Mouse (Mus musculus) urinary bladder, adult 2 months (tissue): ENCODE measurements around the gene Tbrg4. TPM values are rescaled to one million over a fixed set of nuclear protein-coding genes. Genes with fewer than 3 reads are reported as not detected.

Experiments
- DNase-seq: peaks from one replicate; pipeline ENCODE4 v3.0.0; 2022; ENCODE audit warnings: low spot score
- polyA plus RNA-seq: library from polyadenylated mRNA; depleted of rRNA; stranded (reverse); fragments of >200 nt; gene quantifications from 2 replicates; pipeline ENCODE4 v1.2.3, GENCODE M21; 2012

The Tbrg4 gene
- polyA plus RNA-seq, 1 experiment, result 50.3 TPM

DNA sequence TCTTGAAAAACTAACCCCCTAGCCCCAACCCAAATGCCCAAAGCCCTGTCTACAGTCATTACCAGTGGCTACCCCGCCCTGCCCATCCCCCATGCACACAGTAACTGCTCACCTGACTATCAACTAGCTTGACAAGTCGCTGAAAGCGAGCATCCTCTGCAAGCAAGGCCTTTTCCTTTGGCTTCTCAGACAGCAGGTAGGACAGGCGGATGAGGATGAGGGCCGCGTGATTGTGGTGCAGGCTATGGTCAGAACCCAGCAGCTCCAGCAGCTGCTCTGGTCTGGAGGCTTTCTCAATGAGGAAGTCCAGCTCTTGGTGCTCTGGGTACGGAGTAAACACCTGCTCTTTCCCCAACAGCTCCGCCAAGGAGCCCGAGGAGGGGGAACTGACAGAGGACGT, 2.2 kb downstream of the Tbrg4 start:
- DNase-seq, result no peak

DNA sequence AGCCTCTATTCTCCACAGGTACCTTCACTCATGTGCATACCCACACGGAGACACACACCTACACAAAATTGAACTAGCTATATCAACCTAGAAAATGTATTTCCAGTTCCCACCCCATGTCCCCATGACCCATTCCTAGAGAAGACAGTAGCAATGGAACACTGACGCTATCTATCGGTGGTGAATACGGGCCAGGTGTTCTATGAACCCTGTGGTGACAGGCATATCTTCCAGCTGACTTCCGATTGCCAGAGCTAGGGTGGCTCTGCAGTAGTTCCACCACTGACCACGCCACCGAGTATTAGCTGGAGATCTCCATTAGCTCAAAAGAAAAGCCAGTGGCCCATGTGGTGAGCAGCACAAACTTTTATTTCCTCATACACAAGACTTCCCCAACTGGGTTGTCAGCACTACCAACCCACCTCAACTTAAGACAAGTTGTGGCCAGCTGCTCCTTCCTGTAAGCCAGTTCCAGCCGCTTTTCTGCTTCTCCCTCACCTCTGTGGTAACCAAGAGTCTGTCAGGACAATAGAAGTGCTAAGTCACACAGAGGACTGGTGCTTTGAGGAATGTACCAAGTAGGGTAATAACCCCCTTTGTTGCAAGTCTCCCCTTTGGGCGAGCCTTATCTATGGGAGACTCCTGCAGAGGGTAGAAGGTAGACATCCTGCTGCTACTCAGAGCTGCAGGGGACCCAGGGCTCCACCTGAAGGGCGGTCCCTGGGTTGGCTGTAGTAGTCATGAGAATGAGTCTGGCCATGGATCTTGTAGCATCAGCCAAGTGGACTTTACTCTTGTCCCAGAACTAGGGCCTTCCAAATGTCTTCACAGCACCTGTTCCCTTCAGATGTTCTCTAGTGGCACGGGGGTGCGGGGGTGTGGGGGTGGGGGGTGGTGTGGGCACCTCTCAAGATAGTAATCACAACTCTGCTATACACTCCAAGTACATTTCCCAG, 10.3 kb downstream of the Tbrg4 start:
- no peak for DNase-seq

DNA sequence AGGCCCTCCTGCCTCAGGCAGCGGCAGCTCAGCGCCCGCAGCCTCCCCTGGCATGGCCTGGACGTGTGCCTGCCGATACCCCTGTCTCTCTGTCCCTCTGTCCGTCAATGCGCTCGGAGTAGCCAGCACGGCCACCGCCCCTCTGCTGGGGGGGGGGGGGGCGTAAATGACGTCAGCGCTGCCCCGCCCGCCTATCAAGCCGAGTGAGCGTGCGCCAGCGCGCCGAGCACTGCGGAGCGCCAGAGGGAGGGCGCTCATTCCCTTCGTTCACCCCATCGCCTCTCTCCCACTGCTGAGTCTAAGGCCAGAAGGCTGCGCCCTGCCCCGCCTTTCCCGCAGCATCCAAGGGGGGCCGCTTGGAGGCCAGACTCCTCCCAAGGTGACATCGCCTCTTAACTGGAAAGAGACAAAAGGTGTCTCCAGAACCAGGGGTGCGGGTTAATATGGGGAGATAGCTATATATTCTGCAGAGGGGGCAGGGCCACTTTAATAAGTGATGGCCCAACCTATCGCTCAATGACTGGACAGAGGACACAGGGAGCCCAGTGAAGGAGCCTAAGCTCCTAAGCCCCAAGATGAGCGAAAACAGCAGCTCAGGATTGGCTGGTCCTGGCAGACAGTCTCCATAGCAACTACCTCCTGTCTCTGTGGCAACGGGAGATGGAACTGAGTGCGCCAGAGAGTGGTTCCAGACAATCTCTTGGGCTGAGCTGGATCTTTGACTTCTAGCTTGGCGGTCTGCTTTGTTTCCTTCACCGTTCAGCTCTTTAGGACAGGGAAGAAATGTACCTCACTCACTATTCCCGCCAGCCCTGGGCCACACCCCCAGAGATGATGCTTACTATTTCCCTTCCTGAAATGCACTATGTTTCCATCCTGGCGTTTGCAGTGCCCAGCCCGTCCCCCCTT, 20.1 kb downstream of the Tbrg4 start, which contains the start of gene Nacad:
Gene Nacad (minus strand): TSS at position 563 of the 909 bp plus-strand sequence.
- no peak for DNase-seq

DNA sequence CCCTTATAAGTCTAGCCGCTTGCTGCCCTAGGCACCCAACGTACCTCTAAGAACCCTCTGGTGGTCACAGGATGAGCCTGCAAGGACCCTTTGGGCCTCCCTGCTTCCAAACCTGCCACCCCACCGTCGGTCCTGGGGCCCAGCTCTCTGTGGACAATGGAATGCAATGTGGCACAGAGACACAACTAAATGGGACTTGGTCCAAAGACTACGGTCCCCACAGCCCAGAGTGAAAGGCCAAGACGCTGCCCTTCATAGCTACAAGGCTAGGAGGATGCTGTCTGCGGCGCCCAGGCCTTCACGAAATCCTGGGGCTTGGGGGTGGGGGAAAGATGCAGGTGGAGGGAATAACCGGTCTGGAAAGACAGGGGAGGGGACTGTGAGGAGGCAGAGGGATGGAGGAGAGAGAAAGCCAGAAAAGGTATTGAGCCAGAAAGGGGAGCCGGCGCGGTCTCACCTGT, 20.8 kb downstream of the Tbrg4 start:
- no peak for DNase-seq

DNA sequence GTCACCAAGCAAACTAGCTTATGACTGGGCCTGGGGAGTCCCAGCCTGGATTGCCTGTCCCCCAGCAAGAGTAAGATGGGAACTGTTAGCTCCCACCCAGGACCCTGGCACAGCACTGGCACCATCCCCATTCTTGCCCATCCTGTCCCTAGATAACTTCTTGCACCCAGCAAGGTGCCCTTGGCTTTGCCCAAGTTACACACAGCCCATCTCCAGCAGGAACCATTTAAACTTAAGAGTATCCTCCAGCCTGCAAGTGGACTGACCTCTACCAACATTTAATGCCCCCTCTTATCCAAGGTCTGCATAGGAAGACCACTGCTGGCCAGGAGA, 21.3 kb downstream of the Tbrg4 start:
- DNase-seq, result no peak

DNA sequence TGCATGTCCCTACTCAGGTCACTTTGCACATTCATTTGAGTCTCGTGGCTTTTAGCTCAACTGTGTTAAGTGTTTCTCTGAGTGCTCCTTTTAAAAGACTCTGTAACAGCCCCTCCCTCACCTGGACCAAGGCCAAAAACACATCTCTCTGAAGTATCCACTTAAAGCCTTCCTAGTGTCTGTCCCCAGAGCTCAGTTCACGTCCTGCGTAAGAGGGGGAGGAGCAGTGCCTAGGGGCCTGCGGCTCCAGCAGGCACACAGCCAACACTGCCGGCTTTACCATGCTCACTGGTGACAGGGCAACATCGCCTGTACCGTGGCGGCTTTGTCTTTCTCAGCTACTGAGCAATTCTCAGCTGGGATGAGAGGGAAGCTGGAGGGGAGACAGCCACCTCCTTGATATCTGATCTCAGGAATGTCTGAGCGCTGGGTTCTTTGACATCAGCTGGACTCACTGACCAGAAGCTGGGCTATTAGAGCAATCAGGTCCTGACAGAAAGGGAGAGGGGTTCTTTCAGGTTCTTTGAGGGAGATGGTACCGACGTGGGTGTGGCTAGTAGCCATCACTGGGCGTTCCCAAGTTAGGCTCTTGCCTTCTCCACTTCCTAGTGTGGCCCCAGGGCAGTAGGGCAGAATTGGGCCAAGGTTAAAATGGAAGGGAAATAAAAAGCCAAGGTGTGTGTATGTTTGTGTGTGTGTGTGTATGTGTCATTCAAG, 21.8 kb downstream of the Tbrg4 start:
- DNase-seq, result no peak

DNA sequence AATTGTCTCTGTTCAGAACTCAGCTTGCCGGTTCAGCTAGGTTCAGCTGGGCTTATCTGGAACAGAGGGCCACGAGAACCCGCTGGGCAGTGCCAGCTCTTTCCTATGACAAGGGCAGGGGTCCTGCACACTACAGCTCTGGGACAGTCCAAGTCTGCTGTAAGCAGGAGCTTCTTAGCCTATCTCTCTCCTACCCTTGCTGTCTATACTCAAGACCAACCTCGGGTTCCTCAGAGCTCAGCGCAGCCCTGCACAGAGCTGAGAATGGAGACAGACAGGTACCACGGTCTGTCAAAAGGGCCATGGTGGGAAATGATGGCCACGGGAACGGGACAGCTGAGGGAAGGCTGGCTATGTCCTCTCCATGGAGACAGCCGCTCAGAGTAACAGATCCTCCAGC, 22.6 kb downstream of the Tbrg4 start:
- no peak for DNase-seq

DNA sequence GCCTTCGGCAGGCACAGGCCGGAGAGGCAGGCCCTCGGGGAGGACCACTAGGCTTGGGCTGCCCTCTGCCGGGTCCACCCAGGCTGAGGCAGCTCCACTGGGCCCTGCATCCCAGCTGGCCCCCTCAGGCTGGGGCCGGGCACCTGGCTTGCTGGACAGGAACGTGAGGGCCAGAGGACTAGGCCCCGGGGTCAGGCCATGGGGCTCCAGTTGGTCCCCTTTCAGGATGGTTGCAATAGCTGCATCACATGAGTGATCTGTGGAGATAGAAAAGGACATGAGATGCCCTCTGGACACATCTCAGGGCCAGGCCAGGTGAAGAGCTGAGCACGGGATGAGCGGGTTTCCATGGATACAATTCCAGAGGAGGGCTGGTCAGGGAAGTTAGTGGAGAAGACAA, 23.2 kb downstream of the Tbrg4 start:
- DNase-seq, result no peak

DNA sequence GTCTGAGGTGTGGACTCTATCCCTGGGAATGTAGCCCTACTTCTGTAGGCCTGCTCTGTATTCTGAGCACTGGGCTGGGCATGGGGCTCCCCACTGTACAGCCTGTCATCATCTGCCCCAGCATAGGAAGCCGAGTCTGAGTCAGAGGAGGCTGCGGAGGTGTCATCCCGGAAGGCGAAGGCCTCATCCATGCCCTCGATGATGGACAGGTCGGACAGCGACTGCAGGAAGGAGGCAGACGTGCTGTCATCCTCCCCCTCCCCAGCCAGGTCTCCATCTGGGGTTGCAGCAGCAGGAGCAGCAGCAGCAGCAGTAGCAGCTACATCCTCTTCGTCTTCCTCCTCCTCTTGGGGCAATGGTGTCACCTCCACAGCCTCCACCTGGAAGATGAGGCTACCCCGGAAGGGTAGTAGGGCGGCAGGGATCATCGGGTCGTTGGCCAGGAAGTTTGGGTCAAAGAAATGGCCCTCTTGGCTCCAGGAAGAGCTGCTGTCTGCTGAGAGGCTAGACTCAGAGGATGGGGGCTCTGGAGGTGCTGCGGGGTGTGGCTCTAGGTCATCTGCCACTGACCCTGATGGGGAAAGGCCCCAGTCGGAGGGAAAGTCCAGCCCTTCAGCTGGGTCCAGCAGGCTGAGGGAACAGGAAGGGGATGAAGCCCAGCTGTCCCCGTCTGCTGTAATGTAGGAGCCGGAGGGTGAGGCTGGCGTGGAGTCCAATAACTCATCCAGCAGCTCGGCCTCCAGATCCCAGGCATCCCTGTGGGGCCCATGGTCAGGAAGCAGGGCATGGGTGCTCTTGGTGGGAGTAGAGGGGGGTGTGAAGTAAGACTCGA, 24.0 kb downstream of the Tbrg4 start:
- no peak for DNase-seq

DNA sequence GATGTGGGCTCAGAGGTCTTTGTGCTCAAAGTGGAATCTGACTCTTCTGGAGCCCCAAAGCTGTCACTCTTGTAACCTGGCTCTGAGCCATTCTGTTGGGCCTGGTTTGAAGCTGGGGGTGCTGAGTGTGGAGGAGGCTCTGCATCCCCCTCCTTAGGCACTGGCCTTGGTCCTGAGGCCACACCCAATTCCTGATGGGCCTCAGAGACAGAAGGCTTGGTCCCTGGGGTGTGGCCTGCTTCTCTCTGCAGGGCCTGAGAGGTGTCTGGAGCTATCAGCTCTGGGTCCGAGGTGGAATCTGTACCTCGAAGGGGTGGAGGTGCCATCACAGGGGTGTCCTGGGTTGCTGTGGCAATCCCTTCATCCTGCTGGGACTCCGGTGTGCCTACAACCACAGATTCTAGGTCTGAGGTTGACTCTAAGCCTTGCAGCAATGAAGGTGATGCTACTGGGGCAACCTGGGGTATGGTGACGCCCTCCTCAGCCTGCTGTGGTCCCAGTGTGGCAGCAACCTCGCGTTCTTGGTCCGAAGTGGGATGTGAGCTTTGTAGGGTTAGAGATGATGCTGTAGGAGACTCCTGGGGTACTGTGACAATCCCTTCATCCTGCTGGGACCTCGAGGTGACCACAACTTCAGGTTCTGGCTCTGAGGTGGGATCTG, 25.5 kb downstream of the Tbrg4 start:
- no peak for DNase-seq

DNA sequence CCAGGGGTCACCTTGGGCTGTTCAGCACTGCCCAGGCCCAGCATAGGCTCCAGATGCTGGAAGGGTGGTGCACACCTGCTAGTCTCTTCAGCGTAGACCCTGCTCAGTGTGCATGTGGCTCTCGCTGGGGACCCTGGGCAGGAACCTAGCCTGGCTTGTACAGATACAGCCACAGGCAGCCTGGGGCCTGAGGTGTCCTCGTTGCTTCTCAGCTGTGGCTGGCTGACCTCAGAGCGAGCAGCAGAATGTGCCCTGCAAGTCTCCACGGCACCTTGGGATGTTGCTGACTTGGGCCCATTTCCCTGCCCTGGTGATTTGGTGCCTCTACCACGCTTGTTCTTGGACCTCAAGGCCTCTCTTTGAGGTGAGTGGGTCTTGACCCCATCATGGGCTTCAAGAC, 26.0 kb downstream of the Tbrg4 start:
- no peak for DNase-seq

DNA sequence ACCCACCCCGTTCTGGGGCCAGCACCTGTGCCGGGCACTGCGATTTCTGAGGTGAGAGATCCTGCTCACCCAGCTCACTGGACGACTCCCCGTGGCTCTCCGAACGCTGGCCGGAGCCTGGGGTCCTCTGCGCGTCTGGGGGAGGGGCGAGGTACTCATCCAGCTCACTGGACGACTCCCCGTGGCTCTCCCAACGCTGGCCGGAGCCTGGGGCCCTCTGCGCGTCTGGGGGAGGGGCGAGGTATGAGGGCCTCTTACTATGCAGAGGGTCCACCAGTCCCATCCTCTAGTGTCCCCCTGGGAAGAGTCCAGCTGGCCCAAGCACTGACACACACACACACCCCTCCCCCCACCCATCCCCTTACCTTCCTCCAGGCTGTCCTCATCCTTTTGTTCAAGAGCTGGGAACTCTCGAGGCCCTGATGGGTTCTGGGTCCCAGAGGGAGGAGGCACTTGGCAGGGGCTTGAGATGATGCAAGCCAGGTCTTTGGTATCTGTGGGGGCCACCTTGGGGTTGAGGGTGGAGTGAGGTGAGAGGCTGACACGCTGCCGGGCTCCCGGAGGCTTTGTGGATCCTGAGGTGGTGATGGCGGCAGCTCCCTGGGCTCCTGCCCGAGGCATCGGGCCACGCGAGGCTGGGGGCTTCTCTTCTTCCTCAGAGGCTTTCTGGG, 26.7 kb downstream of the Tbrg4 start:
- no peak for DNase-seq

DNA sequence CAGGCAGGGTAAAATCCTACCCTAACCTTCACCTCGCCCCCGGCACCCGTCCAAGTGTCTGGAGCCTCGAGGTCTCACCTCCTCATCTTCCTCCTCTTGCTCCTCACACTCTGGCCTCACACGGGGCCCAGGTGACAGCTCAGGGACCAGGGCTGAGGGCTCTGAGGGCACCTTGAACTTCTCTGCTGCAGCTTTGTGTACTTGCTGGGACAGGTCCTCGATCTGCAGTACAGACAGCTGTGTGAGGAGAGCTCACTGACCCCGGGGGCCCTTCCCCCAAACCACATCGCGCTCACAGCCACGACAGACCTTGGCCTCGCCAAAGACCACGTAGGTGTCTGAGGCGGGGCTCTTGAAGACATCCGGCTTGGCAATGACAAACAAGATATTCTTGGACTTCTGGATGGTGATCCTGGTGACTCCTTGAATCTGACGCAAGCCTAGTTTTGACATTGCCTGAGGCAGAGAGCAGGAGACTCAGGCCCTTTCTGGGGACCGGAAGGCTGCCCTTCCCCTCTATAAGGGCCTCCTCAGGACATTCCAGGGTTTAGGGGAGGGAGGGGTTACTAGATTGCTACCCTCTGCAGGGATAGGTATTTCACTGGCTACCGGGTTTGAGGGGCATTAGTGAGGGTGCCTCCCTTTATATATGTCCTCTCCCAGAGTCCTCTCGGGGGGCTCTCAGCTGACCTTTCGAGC, 27.5 kb downstream of the Tbrg4 start:
- DNase-seq, result no peak

DNA sequence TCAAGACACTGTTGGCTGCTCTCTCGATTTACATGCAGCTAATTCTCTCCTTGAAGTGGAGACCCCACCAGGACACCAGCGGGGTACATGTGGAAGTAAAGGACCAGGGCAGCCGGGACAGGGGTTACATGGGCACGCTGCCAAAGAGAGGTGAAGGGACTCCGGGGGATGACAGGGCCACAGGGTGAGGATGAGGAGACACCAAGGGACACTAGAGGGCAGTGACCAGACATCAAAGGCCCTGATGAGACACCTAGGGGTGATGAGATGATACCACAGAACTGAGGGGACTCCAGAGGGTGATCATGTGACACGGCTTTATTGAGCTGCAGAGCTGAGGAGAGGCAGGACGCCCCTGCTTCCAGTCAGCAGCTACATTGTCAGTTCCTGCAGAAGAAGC, 28.3 kb downstream of the Tbrg4 start:
- no peak for DNase-seq

DNA sequence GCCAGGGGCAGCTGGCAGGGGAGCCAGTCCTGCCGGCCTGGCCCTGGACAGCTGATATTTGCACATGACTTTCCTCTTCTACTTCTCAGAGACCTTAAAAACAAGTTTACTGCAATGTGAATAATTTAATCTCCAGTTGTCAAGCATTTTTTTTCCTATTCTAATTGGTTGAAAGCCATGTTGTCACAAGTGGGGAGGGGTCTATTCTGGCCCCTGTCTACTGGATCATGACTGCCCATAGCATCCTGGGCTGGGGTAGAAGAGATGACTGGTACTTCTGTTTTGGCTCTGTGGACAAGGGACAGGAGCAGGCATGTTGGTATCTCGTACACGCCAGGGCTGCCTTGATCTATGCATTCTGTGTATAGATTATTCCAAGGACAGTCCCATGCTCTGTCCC, 29.3 kb downstream of the Tbrg4 start:
- DNase-seq, result no peak

DNA sequence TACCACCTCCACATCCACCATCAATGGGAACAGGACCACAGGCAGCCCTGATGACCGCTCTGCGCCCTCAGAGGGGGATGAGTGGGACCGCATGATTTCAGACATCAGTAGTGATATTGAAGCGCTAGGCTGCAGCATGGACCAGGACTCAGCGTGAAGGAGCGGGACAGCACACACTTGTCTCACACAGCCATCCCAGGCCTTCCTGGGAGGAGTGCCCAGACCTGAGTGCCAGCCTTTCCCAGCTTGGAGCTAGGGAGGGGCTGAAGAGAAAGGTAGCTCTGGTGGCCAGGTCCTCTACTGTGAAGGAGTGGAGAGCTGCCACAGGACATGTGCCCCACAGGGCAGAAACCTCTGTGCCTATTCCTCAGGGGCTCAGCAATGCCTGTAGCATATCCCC, 29.7 kb downstream of the Tbrg4 start:
- DNase-seq, result no peak

DNA sequence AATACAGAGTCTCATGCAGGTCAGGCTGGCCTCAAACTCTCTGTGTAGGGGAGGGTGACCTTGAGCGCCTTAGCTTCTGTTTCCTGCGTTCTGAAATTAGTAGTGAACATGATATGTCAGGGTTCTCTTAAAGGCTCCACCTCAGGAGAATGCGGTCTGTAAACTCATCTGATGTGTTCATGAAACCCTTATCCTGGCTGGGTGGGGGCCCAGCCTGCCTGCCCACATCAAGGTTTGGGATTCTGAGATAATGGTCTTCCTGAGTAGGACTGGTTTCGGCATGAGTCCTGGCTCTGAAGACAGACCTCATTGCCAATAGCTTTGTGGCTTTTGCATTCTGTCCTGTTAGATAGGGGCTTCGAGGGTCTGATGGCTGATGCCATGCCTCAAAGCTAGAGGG, 30.5 kb downstream of the Tbrg4 start:
- no peak for DNase-seq

DNA sequence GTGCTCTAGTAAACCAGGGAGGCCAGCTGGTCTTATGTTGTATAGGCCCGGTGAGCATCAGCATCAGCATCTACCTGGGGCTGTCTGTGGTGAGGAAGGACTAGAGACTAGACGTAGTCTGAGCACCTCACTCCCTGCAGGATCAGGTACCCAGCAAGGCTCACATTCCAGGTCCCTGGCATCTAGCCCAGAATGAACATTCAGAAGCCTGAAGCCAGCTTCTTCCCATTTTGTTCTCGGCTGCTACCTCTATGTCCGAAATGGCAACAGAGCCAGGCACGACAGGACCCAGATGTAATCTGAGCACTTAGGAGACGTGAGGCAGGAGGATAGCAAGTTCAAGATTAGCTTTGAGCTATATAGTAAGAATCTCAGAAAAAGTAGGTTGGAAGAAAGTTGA, 31.0 kb downstream of the Tbrg4 start:
- DNase-seq, result no peak

DNA sequence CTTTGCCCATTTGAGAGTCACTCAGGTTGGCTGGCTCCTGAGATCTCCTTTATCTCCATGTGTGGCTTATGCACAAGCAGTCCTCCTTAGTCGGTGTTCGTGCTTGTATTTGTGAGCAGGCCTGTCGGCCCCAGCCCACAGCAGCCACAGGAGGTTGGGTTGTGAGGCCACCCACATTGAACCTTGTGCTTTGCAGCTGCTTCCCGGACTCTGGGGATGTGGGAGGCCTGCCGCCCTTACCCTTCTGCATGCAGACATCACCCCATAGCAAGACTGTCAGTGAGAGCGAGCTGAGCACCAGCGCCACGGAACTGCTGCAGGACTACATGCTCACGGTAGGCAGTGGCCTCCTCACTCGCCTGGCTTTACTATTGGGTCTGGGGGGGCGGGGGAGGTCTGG, 32.5 kb downstream of the Tbrg4 start:
- no peak for DNase-seq
